In the genomic region with DNA sequence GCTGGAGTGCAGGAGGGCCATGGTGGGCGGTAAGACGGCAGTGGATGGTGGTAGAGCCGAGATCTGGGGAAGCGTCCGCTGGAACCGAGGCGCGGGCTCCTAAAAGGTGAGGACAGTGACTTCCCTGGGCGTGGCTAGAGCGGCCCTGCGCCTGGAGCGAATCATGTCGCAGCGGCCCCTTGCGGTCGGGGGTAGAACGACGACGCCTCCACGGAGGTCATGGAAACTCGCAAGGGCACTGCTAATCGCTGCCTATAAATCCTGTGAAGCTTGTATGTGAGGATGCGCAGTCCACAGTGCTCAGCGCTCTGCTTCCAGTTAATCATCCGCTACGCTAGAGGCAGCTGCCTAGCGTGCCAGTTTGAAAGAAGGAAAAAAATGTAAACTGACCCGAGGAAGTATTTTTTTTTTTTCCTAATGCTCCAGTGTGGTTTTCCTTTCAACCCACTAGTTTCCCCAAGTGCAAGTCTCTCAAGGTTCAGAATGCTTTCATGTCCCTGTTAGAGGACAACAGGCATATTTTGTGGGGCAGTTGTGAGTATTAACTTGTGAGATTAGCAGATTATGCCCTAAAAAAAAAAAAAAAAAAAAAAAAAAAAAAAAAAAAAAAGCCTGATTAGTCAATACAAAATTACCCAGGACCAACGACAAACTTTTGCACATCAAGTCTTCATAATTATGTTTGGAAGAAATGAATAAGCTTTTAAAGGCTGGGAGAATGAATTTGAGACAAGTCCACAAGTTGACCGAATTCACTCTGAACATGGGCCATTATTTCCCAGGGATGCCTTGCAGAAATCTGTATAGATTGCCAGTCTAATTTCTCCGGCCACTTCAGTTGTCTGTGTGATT, we compare ENCODE assay signal across 8 mouse cellular contexts. TPM values are rescaled to one million over a fixed set of nuclear protein-coding genes. Genes with fewer than 3 reads are reported as not detected.
DNase-seq lines count a peak whose midpoint lies in the region; ATAC-seq and TF ChIP-seq lines count a peak whose summit lies in the region.

Gene Got2, minus strand, starts transcription at position 263 of the 852 bp plus-strand sequence.

- H3K27ac ChIP-seq in hindbrain, embryonic 14.5 days = peak within 1 kb of the TSS; percentile 83

- H3K4me3 ChIP-seq in hindbrain, embryonic 14.5 days (replicated peaks; ENCODE audit: low read length) = peak within 1 kb of the TSS; percentile 100

- POLR2A ChIA-PET in Patski (lab: Charles Lee) = interaction anchor here (0.8 kb wide), 1 partner anchor 439 kb away, joined by 3 read pairs; no protein-coding TSS in a partner anchor

- peak within 1 kb of the TSS; percentile 88 for H3K9ac ChIP-seq in hindbrain, embryonic 14.5 days

- in situ Hi-C loops in Patski (cut with MboI; ENCODE audit: low pct_unique_long_range_greater_than_20kb) = no loop called here

- CTCF ChIA-PET in Patski (lab: Charles Lee) = interaction anchor here (0.7 to 2.7 kb wide), 4 partner anchors 9 to 80 kb away, joined by 3 to 10 read pairs (median 4); partner anchors contain the start of gene Slc38a7

- peak; percentile 99 for TF ChIP-seq CTCF in Patski (IDR thresholded peaks at IDR 0.05)

- DNase-seq in Patski (ENCODE audit: low read depth, low spot score) = peak; percentile 71
- peak; percentile 97 to 98 for DNase-seq in cerebellum, postnatal 14 days
- DNase-seq in frontal cortex, postnatal 25 days (ENCODE audit: low spot score in 2 of 2) = peak; percentile 83 to 87
- peak; percentile 94 for DNase-seq in hindbrain, embryonic 14.5 days (ENCODE audit: low spot score)
- peak; percentile 90 for DNase-seq in layer of hippocampus, postnatal 36 days
- DNase-seq in lung, postnatal 36 days = peak; percentile 94
- peak; percentile 96 for DNase-seq in retina, postnatal 1 day
- peak; percentile 80 to 90 for DNase-seq in urinary bladder, adult 18-20 months (ENCODE audit: low spot score in 2 of 2)

- H3K27me3 ChIP-seq in Patski = no peaks in the 10 kb centered on the region
- H3K27me3 ChIP-seq in hindbrain, embryonic 14.5 days (ENCODE audit: control insufficient read depth, insufficient read depth, low read length) = no peaks in the 10 kb centered on the region

- peaks cover 21% of the 10 kb centered on the region for H3K4me1 ChIP-seq in hindbrain, embryonic 14.5 days (replicated peaks; ENCODE audit: control insufficient read depth, insufficient read depth, low read length)

- no peaks in the 10 kb centered on the region for H3K9me3 ChIP-seq in hindbrain, embryonic 14.5 days (ENCODE audit: control insufficient read depth, low read length)

- 8% methylated on average over 31 of the region's 31 CpGs for WGBS in hindbrain, embryonic 14.5 days

- H3K4me2 ChIP-seq in hindbrain, embryonic 14.5 days (replicated peaks) = peak within 1 kb of the TSS; percentile 74

- ATAC-seq in Patski = peak; percentile 87
- peak; percentile 89 for ATAC-seq in hindbrain, embryonic 14.5 days (ENCODE audit: low FRiP score)

- no peaks in the 10 kb centered on the region for H3K36me3 ChIP-seq in hindbrain, embryonic 14.5 days (replicated peaks; ENCODE audit: control insufficient read depth, insufficient read depth)

RNA-seq across cellular contexts. Expression of gene Got2, which starts in this region (rescaled TPM):
- 371 TPM for polyA plus RNA-seq in Patski (2021)
- 90.5 and 102 TPM in 2 replicates for polyA plus RNA-seq in hindbrain, embryonic 14.5 days (2014; fragmentation: Nextera tagmentation; extraction: Ambion mirVana)
- total RNA-seq in layer of hippocampus, postnatal 36 days (2021) = 100 to 1,000 TPM; 214 to 219 TPM

Comparison
In these comparisons a context has a peak if more than half of its experiments do, and no peak if none do; other contexts are left out.
1. Peak in every context shown above with its lines: DNase-seq, ATAC-seq, H3K4me3 ChIP-seq and H3K27ac ChIP-seq.